Mouse (Mus musculus) stomach, postnatal 0 days (tissue): ENCODE results near the gene C1qtnf1. TPM values are rescaled to one million over a fixed set of nuclear protein-coding genes. Genes with fewer than 3 reads are reported as not detected.

Experiments used
- ATAC-seq: fragments of 200-750 bp; cut with Nextera tagmentation; 2 replicates; pipeline ENCODE4 v1.8.0; 2017; ENCODE audit not compliant: low FRiP score, low TSS enrichment
- DNase-seq: peaks from one replicate; pipeline ENCODE4 v3.0.0-alpha.2; 2016; ENCODE audit warnings: low spot score
- H3K27ac ChIP-seq: fragments of 300-500 bp; sonication (generic); replicated peaks from 2 replicates; pipeline ENCODE4 v1.5.1; 2014; ENCODE audit warnings: mild to moderate bottlenecking, control low read depth
- H3K27me3 ChIP-seq: fragments of 300-500 bp; sonication (generic); 2 replicates; pipeline ENCODE4 v1.6.1; 2014; ENCODE audit warnings: low read length; ENCODE audit not compliant: control insufficient read depth, insufficient read depth
- H3K36me3 ChIP-seq: fragments of 300-500 bp; sonication (generic); 2 replicates; pipeline ENCODE4 v1.6.1; 2014; ENCODE audit warnings: low read length, mixed read lengths; ENCODE audit not compliant: control insufficient read depth, insufficient read depth
- H3K4me1 ChIP-seq: fragments of 300-500 bp; sonication (generic); replicated peaks from 2 replicates; pipeline ENCODE4 v1.6.1; 2014; ENCODE audit warnings: antibody characterized with exemption; ENCODE audit not compliant: control insufficient read depth, insufficient read depth
- H3K4me2 ChIP-seq: fragments of 300-500 bp; sonication (generic); replicated peaks from 2 replicates; pipeline ENCODE4 v1.6.1; 2014; ENCODE audit warnings: low read depth, mild to moderate bottlenecking, control low read depth, moderate library complexity
- H3K4me3 ChIP-seq: fragments of 300-500 bp; sonication (generic); 2 replicates; pipeline ENCODE4 v1.5.1; 2014; ENCODE audit warnings: low read depth, low read length, control low read depth
- H3K9ac ChIP-seq: fragments of 300-500 bp; sonication (generic); 2 replicates; pipeline ENCODE4 v1.6.1; 2014; ENCODE audit warnings: mild to moderate bottlenecking, low read length, control low read depth, mixed read lengths
- H3K9me3 ChIP-seq: fragments of 300-500 bp; sonication (generic); 2 replicates; pipeline ENCODE4 v1.6.1; 2016; ENCODE audit warnings: low read length; ENCODE audit not compliant: control insufficient read depth
- CTCF ChIP-seq: IDR thresholded peaks from 2 replicates; pipeline ENCODE4 v1.5.1; 2016; ENCODE audit warnings: antibody characterized with exemption, low read depth, mild to moderate bottlenecking, moderate library complexity
- EP300 ChIP-seq: optimal IDR thresholded peaks from 2 replicates; pipeline ENCODE3; 2016; ENCODE audit warnings: antibody characterized with exemption
- WGBS: fragments of 180-500 bp; shearing (Covaris S2); extraction: QIAGEN DNeasy Blood & Tissue Kit; methylation state at CpG from one replicate; pipeline ENCODE4 v1.1.7; 2014; 5-methylcytosine and 5-hydroxymethylcytosine counted together
- polyA plus RNA-seq: library from polyadenylated mRNA; unstranded; fragments of >200 nt; fragmentation: Nextera tagmentation; extraction: Ambion mirVana; gene quantifications from 2 replicates; pipeline ENCODE4 v1.2.1, GENCODE M21; 2015

Gene C1qtnf1
- polyA plus RNA-seq, 1 experiment from 2014 or later: 9.0 TPM

DNA sequence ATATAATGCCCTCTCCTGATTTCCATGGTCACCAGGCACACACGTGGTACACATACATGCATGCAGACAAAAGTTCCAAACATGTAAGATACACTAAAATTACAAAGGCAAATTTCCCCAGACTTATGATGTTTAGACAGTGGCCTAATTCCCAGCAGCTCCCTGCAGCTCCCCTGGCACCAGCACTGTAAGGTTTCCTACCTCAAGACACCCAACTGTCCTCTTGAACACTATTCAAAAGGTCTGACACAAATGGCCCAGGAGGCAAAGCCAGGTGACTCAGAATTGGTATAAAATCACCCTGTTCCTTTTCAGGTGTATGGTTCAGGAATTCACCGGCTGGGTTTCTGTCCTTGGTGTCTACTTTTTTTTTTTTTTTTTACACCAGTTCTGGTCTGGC, 24.8 kb upstream of the C1qtnf1 start:
- 86% methylated on average over 2 of the region's 2 CpGs for WGBS
- Histone ChIP-seq H3K4me2 (no peak overlapping the region), H3K9me3 (no peaks in the 10 kb centered on the region), H3K36me3 (peaks cover 10% of the 10 kb centered on the region; the same call in 1 of the 2 replicates), H3K27me3 (no peaks in the 10 kb centered on the region), H3K27ac (no peak overlapping the region), H3K9ac (no peak overlapping the region), H3K4me1 (peaks cover 10% of the 10 kb centered on the region; the same call in 1 of the 2 replicates), H3K4me3 (no peak overlapping the region)
- DNase-seq: no peak
- no peak for ATAC-seq
- TF ChIP-seq CTCF (no peak), EP300 (no peak)

DNA sequence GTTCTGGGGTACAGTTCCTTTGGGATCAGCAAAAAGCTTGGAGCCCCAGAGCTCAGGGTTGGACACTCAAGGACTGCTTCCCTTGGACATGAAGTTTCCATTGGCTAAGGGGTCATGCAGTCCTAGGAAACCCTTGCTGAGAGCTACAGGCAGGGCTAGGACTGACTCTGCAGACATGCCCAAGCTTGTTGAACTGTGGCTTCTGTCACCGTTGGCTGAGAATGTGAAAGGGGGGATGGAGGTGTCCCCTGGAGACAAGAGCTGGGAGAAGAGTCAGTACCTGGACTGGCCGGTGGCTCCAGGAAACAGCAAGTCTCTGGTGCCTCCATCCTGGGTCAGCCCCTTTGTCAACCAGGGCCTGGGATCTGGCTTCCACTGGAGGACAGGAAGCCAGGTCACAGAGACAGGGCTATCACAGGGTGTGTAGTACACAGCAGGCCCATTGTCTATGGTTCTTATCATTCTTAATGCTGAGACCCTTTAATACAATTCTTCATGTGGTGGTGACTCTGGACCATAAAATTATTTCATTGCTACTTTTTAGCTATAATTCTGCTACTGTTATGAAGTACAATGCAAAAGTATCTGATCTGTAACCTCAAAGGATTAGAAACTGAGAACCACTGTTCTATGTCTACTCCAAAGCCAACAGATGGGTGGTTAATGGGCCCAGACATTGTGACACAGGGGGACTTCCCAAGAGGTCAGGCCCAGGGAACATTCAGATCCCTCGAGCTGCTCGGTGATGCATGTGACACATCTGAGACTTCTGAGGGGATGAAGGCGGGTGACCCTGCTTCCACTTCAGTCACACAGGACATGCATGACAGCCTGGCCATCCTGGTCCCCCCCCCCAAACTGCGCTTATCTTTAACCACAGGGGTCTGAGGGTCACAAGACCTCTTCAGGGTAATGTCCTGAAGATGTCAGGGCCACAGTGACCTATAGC, 23.8 kb upstream of the C1qtnf1 start:
- no peak overlapping the region for H3K4me2 ChIP-seq
- DNase-seq (peak; percentile 13), ATAC-seq (no peak)
- H3K4me3 ChIP-seq: no peak overlapping the region
- H3K36me3 ChIP-seq: peaks cover 12% of the 10 kb centered on the region; the same call in 1 of the 2 replicates
- no peaks in the 10 kb centered on the region for H3K27me3 ChIP-seq
- WGBS: 78% methylated on average over 6 of the region's 6 CpGs
- H3K4me1 ChIP-seq: peaks cover 10% of the 10 kb centered on the region
- TF ChIP-seq EP300: no peak
- TF ChIP-seq CTCF: no peak
- no peaks in the 10 kb centered on the region for H3K9me3 ChIP-seq
- no peak overlapping the region for H3K9ac ChIP-seq
- H3K27ac ChIP-seq: no peak overlapping the region

DNA sequence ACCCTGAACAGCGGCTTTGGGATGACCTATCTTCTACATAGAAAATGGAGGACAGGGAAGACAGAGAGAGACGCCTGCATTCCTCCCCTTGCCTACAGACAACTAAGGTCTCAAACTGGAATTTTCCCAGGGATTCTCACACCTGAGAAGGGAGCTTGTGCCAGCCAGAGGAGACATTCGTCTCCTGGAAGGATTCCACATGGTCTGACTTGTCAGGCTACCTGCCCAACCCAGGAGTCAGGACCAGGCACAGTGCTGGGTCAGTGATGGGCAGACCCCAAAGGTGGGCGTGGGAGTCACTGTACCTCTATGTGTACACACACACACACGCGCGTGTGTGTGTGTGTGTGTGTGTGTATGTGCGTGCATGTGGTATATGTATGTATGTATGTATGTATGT, 22.7 kb upstream of the C1qtnf1 start:
- Histone ChIP-seq H3K4me1 (peaks cover 8% of the 10 kb centered on the region), H3K9me3 (no peaks in the 10 kb centered on the region), H3K27ac (no peak overlapping the region), H3K9ac (no peak overlapping the region), H3K36me3 (peaks cover 13% of the 10 kb centered on the region; the same call in 1 of the 2 replicates), H3K4me3 (no peak overlapping the region), H3K27me3 (no peaks in the 10 kb centered on the region), H3K4me2 (no peak overlapping the region)
- no peak for ATAC-seq
- DNase-seq: no peak
- no peak for TF ChIP-seq CTCF
- no peak for TF ChIP-seq EP300
- WGBS: 87% methylated on average over 8 of the region's 8 CpGs

DNA sequence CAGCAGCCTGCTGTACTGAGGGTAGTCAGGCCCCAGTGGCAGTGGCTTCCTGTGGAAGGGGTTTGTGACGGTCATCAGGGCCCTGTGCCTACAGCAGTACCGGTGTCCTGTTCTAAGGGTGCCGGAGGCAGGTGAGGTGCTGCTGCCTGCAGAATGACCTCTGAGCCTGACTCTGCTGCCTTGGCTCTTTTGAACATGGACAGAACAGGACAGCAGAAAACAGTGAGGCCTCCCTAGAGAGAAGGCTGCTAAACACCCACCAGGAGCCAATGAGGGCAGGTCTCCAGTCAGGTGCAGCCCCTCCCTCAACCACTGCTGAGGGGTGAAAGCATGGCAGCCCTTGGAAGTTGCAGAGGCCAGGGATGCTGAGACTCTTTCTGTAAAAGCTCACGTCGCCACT, 21.5 kb upstream of the C1qtnf1 start:
- 81% methylated on average over 5 of the region's 5 CpGs for WGBS
- Histone ChIP-seq H3K4me2 (no peak overlapping the region), H3K27ac (peak overlapping the region; percentile 2; the same call in 1 of the 2 replicates), H3K27me3 (no peaks in the 10 kb centered on the region), H3K4me1 (peaks cover 4% of the 10 kb centered on the region), H3K9ac (no peak overlapping the region), H3K9me3 (no peaks in the 10 kb centered on the region), H3K4me3 (no peak overlapping the region), H3K36me3 (peaks cover 22% of the 10 kb centered on the region)
- TF ChIP-seq CTCF (no peak), EP300 (no peak)
- DNase-seq (no peak), ATAC-seq (no peak)

DNA sequence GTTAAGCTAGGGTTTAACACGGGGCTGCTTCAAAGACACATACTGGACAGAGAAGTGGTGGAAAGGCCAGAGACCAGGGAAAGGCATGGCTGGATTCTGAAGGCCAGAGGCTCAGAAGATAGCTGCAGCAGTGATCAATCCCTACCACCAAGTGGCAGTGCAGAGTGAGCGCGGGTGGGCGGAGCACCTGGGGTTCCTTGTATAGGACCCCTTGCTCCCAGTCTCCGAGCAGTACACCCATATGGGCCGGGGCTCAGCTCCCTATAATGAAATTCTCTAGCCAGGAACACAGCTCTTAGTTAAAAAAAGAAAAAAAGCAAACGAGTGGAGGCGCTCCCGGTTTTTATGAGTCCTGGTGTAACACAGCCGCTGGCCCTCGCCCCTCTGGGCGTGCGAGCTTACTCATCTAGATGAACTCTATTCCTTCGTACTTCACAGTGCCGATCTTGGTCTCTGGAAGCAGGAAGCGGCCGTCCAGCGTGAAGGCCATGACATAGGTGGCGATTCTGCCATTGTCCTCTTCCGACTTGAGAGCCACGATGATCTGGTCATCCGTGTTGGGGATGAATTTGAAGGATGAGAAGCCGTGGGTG, 20.6 kb upstream of the C1qtnf1 start:
- peaks cover 22% of the 10 kb centered on the region for H3K36me3 ChIP-seq
- H3K27ac ChIP-seq: no peak overlapping the region
- H3K4me2 ChIP-seq: no peak overlapping the region
- peak; percentile 65 for DNase-seq
- WGBS: 79% methylated on average over 23 of the region's 23 CpGs
- no peak overlapping the region for H3K9ac ChIP-seq
- ATAC-seq: no peak
- H3K4me3 ChIP-seq: no peak overlapping the region
- no peaks in the 10 kb centered on the region; the same call in 1 of the 2 replicates for H3K4me1 ChIP-seq
- H3K27me3 ChIP-seq: no peaks in the 10 kb centered on the region
- no peaks in the 10 kb centered on the region for H3K9me3 ChIP-seq
- TF ChIP-seq CTCF (peak; percentile 61), EP300 (no peak)
